Mouse (Mus musculus): ENCODE results near the gene Mast4.

GRCm38 (mm10) chr13:103043011-103043410 lies 291.3 kb downstream of the Mast4 start:
- TF ChIP-seq POLR2A (IDR thresholded peaks at IDR 0.05; ENCODE audit: extremely low read depth, insufficient read depth, low read length) (no peak), CTCF (IDR thresholded peaks at IDR 0.05; ENCODE audit: low read depth, low read length) (no peak)
